Mouse (Mus musculus) olfactory bulb, adult 2 months (tissue): Measurements from ENCODE around the gene Tppp2.

Experiments
- CTCF ChIP-seq: fragments of 200-500 bp; IDR thresholded peaks from 2 replicates; pipeline ENCODE4 v1.5.1; 2012; ENCODE audit warnings: low read depth, mild to moderate bottlenecking, low read length, moderate library complexity; ENCODE audit not compliant: insufficient read depth
- POLR2A ChIP-seq: fragments of 200-500 bp; IDR thresholded peaks from 2 replicates; pipeline ENCODE4 v1.6.1; 2012; ENCODE audit warnings: mild to moderate bottlenecking, low read depth, low read length, moderate library complexity; ENCODE audit not compliant: insufficient read depth

- no peak for TF ChIP-seq CTCF
- TF ChIP-seq POLR2A, result no peak
These were observed 23.4 kb downstream of the Tppp2 start for GRCm38 (mm10) chr14:51941577-51941976.
